Mouse (Mus musculus) CD4-positive helper T cell, adult 2 months (primary cell): ENCODE results near the gene Cdkn2b.

ENCODE experiments used
- DNase-seq: peaks from one replicate; pipeline ENCODE4 v3.0.0-alpha.2; 2012; ENCODE audit warnings: low read depth, missing footprints, low spot score

Cdkn2b gene

GRCm38 (mm10) chr4:89293516-89293915 is 17.3 kb downstream of the Cdkn2b start:
- no peak for DNase-seq

GRCm38 (mm10) chr4:89289028-89289427 is 21.8 kb downstream of the Cdkn2b start:
- DNase-seq = no peak

- no peak for DNase-seq
These were observed 24.3 kb downstream of the Cdkn2b start for GRCm38 (mm10) chr4:89286566-89286965.

GRCm38 (mm10) chr4:89285688-89286087 is 25.2 kb downstream of the Cdkn2b start:
- no peak for DNase-seq

- no peak for DNase-seq
These were observed 28.2 kb downstream of the Cdkn2b start for GRCm38 (mm10) chr4:89282661-89283060.

GRCm38 (mm10) chr4:89282036-89282566 is 28.7 kb downstream of the Cdkn2b start:
- DNase-seq = peak; percentile 34

- no peak for DNase-seq
These were observed 29.6 kb downstream of the Cdkn2b start for GRCm38 (mm10) chr4:89281236-89281635.

- no peak for DNase-seq
These were observed 31.2 kb downstream of the Cdkn2b start for GRCm38 (mm10) chr4:89279641-89280040.

GRCm38 (mm10) chr4:89277381-89277940 is 33.4 kb downstream of the Cdkn2b start:
- DNase-seq = no peak

GRCm38 (mm10) chr4:89276669-89277219 is 34.1 kb downstream of the Cdkn2b start:
- no peak for DNase-seq

GRCm38 (mm10) chr4:89275811-89276584 is 34.8 kb downstream of the Cdkn2b start:
- no peak for DNase-seq

- DNase-seq = no peak
These were observed 35.9 kb downstream of the Cdkn2b start for GRCm38 (mm10) chr4:89274829-89275548.

GRCm38 (mm10) chr4:89274006-89274405 is 36.8 kb downstream of the Cdkn2b start:
- DNase-seq = no peak

GRCm38 (mm10) chr4:89273585-89273984 is 37.3 kb downstream of the Cdkn2b start:
- no peak for DNase-seq

GRCm38 (mm10) chr4:89272961-89273540 is 37.8 kb downstream of the Cdkn2b start:
- no peak for DNase-seq

- DNase-seq = no peak
These were observed 38.6 kb downstream of the Cdkn2b start for GRCm38 (mm10) chr4:89272101-89272718.

GRCm38 (mm10) chr4:89257768-89258167 is 53.1 kb downstream of the Cdkn2b start:
- DNase-seq = no peak
